Mouse (Mus musculus) CH12.LX (cell line): Measurements from ENCODE around the gene Mrpl2.

Experiments
- BHLHE40 ChIP-seq: IDR thresholded peaks from 2 replicates; pipeline ENCODE4 v1.6.1; 2011; ENCODE audit warnings: mild to moderate bottlenecking, low read depth, low read length, improper control_type of control experiment
- CHD1 ChIP-seq: IDR thresholded peaks from 2 replicates; pipeline ENCODE4 v1.6.1; 2012; ENCODE audit warnings: low read depth, low read length, improper control_type of control experiment, inconsistent platforms
- CHD2 ChIP-seq: IDR thresholded peaks from 2 replicates; pipeline ENCODE4 v1.6.1; 2011; ENCODE audit warnings: low read length, improper control_type of control experiment
- EP300 ChIP-seq: IDR thresholded peaks from 2 replicates; pipeline ENCODE4 v1.6.1; 2011; ENCODE audit warnings: low read length, improper control_type of control experiment
- JUND ChIP-seq: conservative IDR thresholded peaks from 2 replicates; pipeline ENCODE4 v1.6.1; 2011; ENCODE audit warnings: low read depth, low read length, improper control_type of control experiment
- MAZ ChIP-seq: IDR thresholded peaks from 2 replicates; pipeline ENCODE4 v1.6.1; 2012; ENCODE audit warnings: low read depth, mild to moderate bottlenecking, inconsistent platforms, low read length, improper control_type of control experiment, moderate library complexity
- POLR2A ChIP-seq: IDR thresholded peaks from 2 replicates; pipeline ENCODE4 v1.6.1; 2011; ENCODE audit warnings: low read depth, mild to moderate bottlenecking, improper control_type of control experiment, low read length
- POLR2AphosphoS2 ChIP-seq: IDR thresholded peaks from 2 replicates; pipeline ENCODE4 v1.6.1; 2011; ENCODE audit warnings: low read depth, low read length, improper control_type of control experiment
- RAD21 ChIP-seq: IDR thresholded peaks from 2 replicates; pipeline ENCODE4 v1.6.1; 2011; ENCODE audit warnings: low read depth, mild to moderate bottlenecking, low read length, improper control_type of control experiment, moderate library complexity
- ZMIZ1 ChIP-seq: IDR thresholded peaks from 2 replicates; pipeline ENCODE4 v1.6.1; 2012; ENCODE audit warnings: low read depth, mild to moderate bottlenecking, inconsistent platforms, low read length, improper control_type of control experiment

DNA sequence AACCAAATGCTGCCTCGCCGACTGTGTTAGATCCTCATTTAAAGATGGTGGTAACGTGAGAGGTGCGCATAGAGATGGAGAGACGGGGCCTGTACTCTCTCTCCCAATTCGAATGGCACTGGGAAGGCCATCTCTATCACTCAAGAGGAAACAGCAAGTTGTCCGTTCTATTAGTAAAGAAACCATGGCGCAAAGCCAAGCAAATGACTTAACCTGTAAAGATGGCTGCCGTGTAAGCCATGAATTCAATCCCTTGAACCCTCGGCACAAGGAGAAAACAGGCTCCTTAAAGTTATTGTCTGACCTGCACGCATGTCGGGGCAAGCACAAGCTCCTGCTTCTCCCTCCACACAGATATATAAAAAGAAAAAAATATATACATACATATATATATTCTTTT lies 28.2 kb upstream of the Mrpl2 start:
- TF ChIP-seq POLR2A (no peak), MAZ (no peak), RAD21 (no peak), BHLHE40 (no peak), POLR2AphosphoS2 (no peak), ZMIZ1 (no peak), CHD2 (no peak), EP300 (no peak), JUND (no peak), CHD1 (no peak)
